Mouse (Mus musculus) lung, postnatal 0 days (tissue): ENCODE measurements at regions not wholly inside any gene's neighbourhood (a gene's known extent, or its start where the extent isn't known, plus 50 kb on each side); places are given as distances from the start of the nearest gene placed in this dataset.
"Not testable (repeated sequence)": the region's sequence is repeated elsewhere in the genome, so short reads cannot be mapped to it uniquely, and the experiment has no call there.

Source experiments
- ATAC-seq: fragments of 200-750 bp; cut with Nextera tagmentation; 2 replicates; pipeline ENCODE4 v1.8.0; 2017; ENCODE audit warnings: moderate library complexity
- DNase-seq: peaks from one replicate; pipeline ENCODE4 v3.0.0-alpha.2; 2016; ENCODE audit warnings: low spot score
- H3K27ac ChIP-seq: fragments of 300-500 bp; sonication (generic); 2 replicates; pipeline ENCODE4 v1.5.1; 2014; ENCODE audit warnings: antibody characterized with exemption, mild to moderate bottlenecking, low read length, mixed read lengths
- H3K27me3 ChIP-seq: fragments of 300-500 bp; sonication (generic); replicated peaks from 2 replicates; pipeline ENCODE4 v1.6.1; 2014; ENCODE audit warnings: low read length, mixed read lengths; ENCODE audit not compliant: insufficient read depth
- H3K36me3 ChIP-seq: fragments of 300-500 bp; sonication (generic); 2 replicates; pipeline ENCODE4 v1.6.1; 2014; ENCODE audit warnings: low read length, mixed read lengths; ENCODE audit not compliant: insufficient read depth
- H3K4me1 ChIP-seq: fragments of 300-500 bp; sonication (generic); 2 replicates; pipeline ENCODE4 v1.6.1; 2014; ENCODE audit warnings: antibody characterized with exemption, low read depth, low read length, mixed read lengths; ENCODE audit not compliant: insufficient read depth
- H3K4me2 ChIP-seq: fragments of 300-500 bp; sonication (generic); replicated peaks from 2 replicates; pipeline ENCODE4 v1.6.1; 2014; ENCODE audit warnings: low read depth, mild to moderate bottlenecking, low read length, moderate library complexity, mixed read lengths
- H3K4me3 ChIP-seq: fragments of 300-500 bp; sonication (generic); 2 replicates; pipeline ENCODE4 v1.5.1; 2014; ENCODE audit warnings: low read depth, low read length
- H3K9ac ChIP-seq: fragments of 300-500 bp; sonication (generic); replicated peaks from 2 replicates; pipeline ENCODE4 v1.6.1; 2014; ENCODE audit warnings: low read depth, mild to moderate bottlenecking
- H3K9me3 ChIP-seq: fragments of 300-500 bp; sonication (generic); 2 replicates; pipeline ENCODE4 v1.6.1; 2016; ENCODE audit warnings: low read length, mixed read lengths
- CTCF ChIP-seq: IDR thresholded peaks from 2 replicates; pipeline ENCODE4 v1.5.1; 2016; ENCODE audit warnings: antibody characterized with exemption, mild to moderate bottlenecking
- EP300 ChIP-seq: IDR thresholded peaks from 2 replicates; pipeline ENCODE4 v1.6.1; 2016; ENCODE audit warnings: antibody characterized with exemption, mild to moderate bottlenecking, control low read depth
- WGBS: fragments of 180-500 bp; shearing (Covaris S2); extraction: QIAGEN DNeasy Blood & Tissue Kit; methylation state at CpG from one replicate; pipeline ENCODE4 v1.1.7; 2014; 5-methylcytosine and 5-hydroxymethylcytosine counted together

GRCm38 (mm10) chr1:23316288-23316687 lies 81.3 kb downstream of the Ogfrl1 start:
- H3K27me3 ChIP-seq = not testable (repeated sequence)
- 97% methylated on average over 2 of the region's 2 CpGs for WGBS

GRCm38 (mm10) chr1:23314863-23315262 lies 82.7 kb downstream of the Ogfrl1 start:
- H3K4me2 ChIP-seq, H3K27ac ChIP-seq, H3K4me1 ChIP-seq, DNase-seq, H3K9me3 ChIP-seq, H3K9ac ChIP-seq, H3K36me3 ChIP-seq, ATAC-seq, H3K27me3 ChIP-seq, H3K4me3 ChIP-seq: not testable (repeated sequence)
- 81% methylated on average over 2 of the region's 2 CpGs for WGBS

More at GRCm38 (mm10) chr1:23316288-23316687, 81.3 kb downstream of the Ogfrl1 start:
- H3K27ac ChIP-seq, H3K4me2 ChIP-seq, DNase-seq, H3K4me1 ChIP-seq, ATAC-seq, H3K9me3 ChIP-seq, H3K9ac ChIP-seq, H3K36me3 ChIP-seq, H3K4me3 ChIP-seq: not testable (repeated sequence)

GRCm38 (mm10) chr1:23292718-23293117 lies 104.9 kb downstream of the Ogfrl1 start:
- H3K27me3 ChIP-seq = no peaks in the 10 kb centered on the region
- no peak overlapping the region for H3K4me2 ChIP-seq
- DNase-seq = no peak
- no peak for TF ChIP-seq EP300
- no peak for TF ChIP-seq CTCF
- WGBS = 97% methylated on average over 1 of the region's 1 CpGs
- H3K4me1 ChIP-seq = no peaks in the 10 kb centered on the region
- no peaks in the 10 kb centered on the region for H3K36me3 ChIP-seq
- no peaks in the 10 kb centered on the region for H3K9me3 ChIP-seq
- no peak overlapping the region for H3K9ac ChIP-seq
- no peak for ATAC-seq
- no peak overlapping the region for H3K4me3 ChIP-seq
- H3K27ac ChIP-seq = no peak overlapping the region

GRCm38 (mm10) chr1:23286741-23287140 lies 110.8 kb downstream of the Ogfrl1 start:
- Histone ChIP-seq H3K27ac (no peak overlapping the region), H3K9me3 (no peaks in the 10 kb centered on the region), H3K9ac (no peak overlapping the region), H3K4me3 (no peak overlapping the region), H3K27me3 (no peaks in the 10 kb centered on the region), H3K4me1 (0 out of 2 replicates have a peak, but pooled peaks cover 5% of the 10 kb centered on the region), H3K36me3 (no peaks in the 10 kb centered on the region), H3K4me2 (no peak overlapping the region)
- DNase-seq (peak; percentile 90), ATAC-seq (peak; percentile 93)
- TF ChIP-seq CTCF = peak; percentile 87
- TF ChIP-seq EP300 = no peak; the same call in 1 of the 2 replicates
- WGBS = 21% methylated on average over 4 of the region's 4 CpGs

- Histone ChIP-seq H3K27ac (no peak overlapping the region), H3K4me2 (no peak overlapping the region)
- 91% methylated on average over 4 of the region's 4 CpGs for WGBS
These were observed 114.7 kb downstream of the Ogfrl1 start for GRCm38 (mm10) chr1:23282870-23283219.

GRCm38 (mm10) chr1:23282215-23282869 lies 115.2 kb downstream of the Ogfrl1 start:
- no peak overlapping the region for H3K4me2 ChIP-seq
- 92% methylated on average over 2 of the region's 2 CpGs for WGBS
- TF ChIP-seq EP300 (no peak), CTCF (no peak)
- no peaks in the 10 kb centered on the region for H3K9me3 ChIP-seq
- no peak overlapping the region for H3K4me3 ChIP-seq
- ATAC-seq (no peak), DNase-seq (no peak)
- H3K9ac ChIP-seq = no peak overlapping the region
- 0 out of 2 replicates have a peak, but pooled peaks cover 5% of the 10 kb centered on the region for H3K4me1 ChIP-seq
- no peaks in the 10 kb centered on the region for H3K36me3 ChIP-seq
- H3K27ac ChIP-seq = no peak overlapping the region
- no peaks in the 10 kb centered on the region for H3K27me3 ChIP-seq

More at GRCm38 (mm10) chr1:23282870-23283219, 114.7 kb downstream of the Ogfrl1 start:
- DNase-seq (no peak), ATAC-seq (no peak)
- no peak overlapping the region for H3K9ac ChIP-seq
- H3K4me3 ChIP-seq = no peak overlapping the region
- no peaks in the 10 kb centered on the region for H3K27me3 ChIP-seq
- TF ChIP-seq EP300 (no peak), CTCF (no peak)
- no peaks in the 10 kb centered on the region for H3K36me3 ChIP-seq
- no peaks in the 10 kb centered on the region for H3K9me3 ChIP-seq
- 0 out of 2 replicates have a peak, but pooled peaks cover 5% of the 10 kb centered on the region for H3K4me1 ChIP-seq

- H3K9ac ChIP-seq = no peak overlapping the region
- 56% methylated on average over 2 of the region's 2 CpGs for WGBS
- no peak for TF ChIP-seq CTCF
- TF ChIP-seq EP300 = peak; percentile 91
- H3K27ac ChIP-seq = no peak overlapping the region
- no peaks in the 10 kb centered on the region for H3K36me3 ChIP-seq
- H3K9me3 ChIP-seq = no peaks in the 10 kb centered on the region
- ATAC-seq = peak; percentile 90
- peaks cover 5% of the 10 kb centered on the region; the same call in 1 of the 2 replicates for H3K4me1 ChIP-seq
- no peaks in the 10 kb centered on the region for H3K27me3 ChIP-seq
- no peak overlapping the region for H3K4me2 ChIP-seq
- H3K4me3 ChIP-seq = no peak overlapping the region
- DNase-seq = peak; percentile 74
These were observed 117.7 kb downstream of the Ogfrl1 start for GRCm38 (mm10) chr1:23279827-23280226.
